ENCODE assay signal across 8 mouse cellular contexts in the genomic region with DNA sequence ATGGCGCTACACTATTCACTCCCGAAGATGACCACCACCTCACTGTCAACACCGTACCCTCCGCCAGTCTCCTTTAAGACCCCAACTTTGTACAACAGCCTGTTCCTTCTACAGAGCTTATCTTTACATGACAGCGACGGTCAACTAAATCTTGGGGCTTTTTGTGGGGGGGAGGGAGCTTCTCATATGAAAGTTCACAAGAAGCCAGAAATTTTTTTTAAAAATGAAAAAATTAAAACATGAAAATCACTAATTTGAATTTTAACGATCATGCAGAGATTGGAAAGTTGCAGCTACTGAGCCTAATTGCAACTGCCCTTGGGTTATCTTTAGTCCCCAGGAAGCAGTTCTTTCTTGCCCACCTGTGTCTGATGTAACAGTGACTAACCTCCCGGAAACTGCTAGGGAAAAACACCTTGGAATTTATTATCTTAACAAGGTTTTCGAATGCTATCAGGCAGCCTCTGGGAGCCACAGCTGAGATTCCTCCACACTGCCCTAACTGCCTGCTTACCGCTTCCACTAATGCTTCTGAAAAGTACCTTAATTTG. TPM values are rescaled to one million over a fixed set of nuclear protein-coding genes. Genes with fewer than 3 reads are reported as not detected.
A peak's percentile ranks its signal among the peaks of the same experiment; 100 is the strongest.
DNase-seq lines count a peak whose midpoint lies in the region; ATAC-seq and TF ChIP-seq lines count a peak whose summit lies in the region.

No protein-coding gene starts in this region.

- no peak for ATAC-seq in kidney, embryonic 15.5 days (replicated peaks; ENCODE audit: low FRiP score)
- no peak for ATAC-seq in embryonic facial prominence, embryonic 13.5 days (ENCODE audit: insufficient number of reproducible peaks, insufficient read depth, low FRiP score, low TSS enrichment, low read depth)
- no peak for ATAC-seq in liver, embryonic 13.5 days (ENCODE audit: low read depth)

- H3K27ac ChIP-seq in kidney, embryonic 15.5 days, result peak overlapping the region; percentile 94; the same call in 1 of the 2 replicates
- no peak overlapping the region for H3K27ac ChIP-seq in ES-Bruce4 (ENCODE audit: insufficient read depth, low read length)
- no peak overlapping the region for H3K27ac ChIP-seq in embryonic facial prominence, embryonic 13.5 days
- H3K27ac ChIP-seq in liver, embryonic 13.5 days, result peak overlapping the region; percentile 85; the same call in 1 of the 2 replicates

- 51% methylated on average over 10 of the region's 10 CpGs for WGBS in kidney, embryonic 15.5 days
- 65% methylated on average over 10 of the region's 10 CpGs for WGBS in embryonic facial prominence, embryonic 13.5 days
- 16% methylated on average over 10 of the region's 10 CpGs for WGBS in liver, embryonic 13.5 days (ENCODE audit: insufficient replicate concordance)

- no peak for TF ChIP-seq POLR2A in ES-Bruce4 (IDR thresholded peaks at IDR 0.05; ENCODE audit: insufficient read depth, low read length)

- TF ChIP-seq EP300 in ES-Bruce4 (IDR thresholded peaks at IDR 0.05; ENCODE audit: insufficient read depth, low read depth, low read length), result no peak

- TF ChIP-seq CTCF in ES-Bruce4 (IDR thresholded peaks at IDR 0.05; ENCODE audit: low read depth, low read length), result no peak

- no peaks in the 10 kb centered on the region for H3K27me3 ChIP-seq in kidney, embryonic 15.5 days
- no peaks in the 10 kb centered on the region for H3K27me3 ChIP-seq in ES-Bruce4 (ENCODE audit: control insufficient read depth, insufficient read depth, low read length, poor library complexity, severe bottlenecking)
- no peaks in the 10 kb centered on the region for H3K27me3 ChIP-seq in embryonic facial prominence, embryonic 13.5 days
- no peaks in the 10 kb centered on the region for H3K27me3 ChIP-seq in liver, embryonic 13.5 days

- peak overlapping the region; percentile 58 for H3K4me3 ChIP-seq in kidney, embryonic 15.5 days (replicated peaks)
- no peak overlapping the region for H3K4me3 ChIP-seq in ES-Bruce4 (ENCODE audit: low read depth, low read length)
- peak overlapping the region; percentile 66 for H3K4me3 ChIP-seq in embryonic facial prominence, embryonic 13.5 days
- peak overlapping the region; percentile 83 for H3K4me3 ChIP-seq in liver, embryonic 13.5 days (replicated peaks)

- peaks cover 36% of the 10 kb centered on the region for H3K4me1 ChIP-seq in kidney, embryonic 15.5 days
- peaks cover 2% of the 10 kb centered on the region for H3K4me1 ChIP-seq in ES-Bruce4 (ENCODE audit: control insufficient read depth, insufficient read depth, low read length)
- H3K4me1 ChIP-seq in embryonic facial prominence, embryonic 13.5 days, result peaks cover 17% of the 10 kb centered on the region
- peaks cover 39% of the 10 kb centered on the region for H3K4me1 ChIP-seq in liver, embryonic 13.5 days (replicated peaks)

- no peak for DNase-seq in kidney, postnatal 36 days
- DNase-seq in liver, embryonic 13.5 days, result no peak
- DNase-seq in natural killer cell, adult 2 months (ENCODE audit: low spot score in 2 of 2), result no peak
- DNase-seq in frontal cortex, postnatal 25 days (ENCODE audit: low spot score in 2 of 2), result no peak
- no peak for DNase-seq in MN1 (ENCODE audit: low spot score)

- no peaks in the 10 kb centered on the region for H3K36me3 ChIP-seq in kidney, embryonic 15.5 days
- no peaks in the 10 kb centered on the region for H3K36me3 ChIP-seq in ES-Bruce4 (ENCODE audit: control insufficient read depth, insufficient read depth, low read length, poor library complexity, severe bottlenecking)
- no peaks in the 10 kb centered on the region for H3K36me3 ChIP-seq in embryonic facial prominence, embryonic 13.5 days
- H3K36me3 ChIP-seq in liver, embryonic 13.5 days, result 0 out of 2 replicates have a peak, but pooled peaks cover 4% of the 10 kb centered on the region

- peak overlapping the region; percentile 76 for H3K4me2 ChIP-seq in kidney, embryonic 15.5 days
- peak overlapping the region; percentile 88 for H3K4me2 ChIP-seq in embryonic facial prominence, embryonic 13.5 days
- H3K4me2 ChIP-seq in liver, embryonic 13.5 days, result peak overlapping the region; percentile 94

- no peaks in the 10 kb centered on the region for H3K9me3 ChIP-seq in kidney, embryonic 15.5 days (replicated peaks)
- no peaks in the 10 kb centered on the region for H3K9me3 ChIP-seq in ES-Bruce4 (replicated peaks; ENCODE audit: control insufficient read depth, insufficient read depth, low read length, poor library complexity, severe bottlenecking)
- no peaks in the 10 kb centered on the region for H3K9me3 ChIP-seq in embryonic facial prominence, embryonic 13.5 days
- no peaks in the 10 kb centered on the region for H3K9me3 ChIP-seq in liver, embryonic 13.5 days (replicated peaks)

- peak overlapping the region; percentile 76; the same call in 1 of the 2 replicates for H3K9ac ChIP-seq in kidney, embryonic 15.5 days
- peak overlapping the region; percentile 80 for H3K9ac ChIP-seq in ES-Bruce4 (ENCODE audit: low read depth, poor library complexity, severe bottlenecking)
- peak overlapping the region; percentile 80; the same call in 1 of the 2 replicates for H3K9ac ChIP-seq in embryonic facial prominence, embryonic 13.5 days
- H3K9ac ChIP-seq in liver, embryonic 13.5 days, result peak overlapping the region; percentile 91; the same call in 1 of the 2 replicates

RNA-seq across cellular contexts. Expression of a gene that starts 1.4 kb away (rescaled TPM):
- 22.8 and 23.5 TPM in 2 replicates for polyA plus RNA-seq in kidney, embryonic 15.5 days (2015; fragmentation: Nextera tagmentation; extraction: Ambion mirVana)
- polyA plus RNA-seq in ES-Bruce4 (2011; ENCODE audit: insufficient read depth, insufficient read length, low read depth, missing spikeins), result 29.9 and 32.5 TPM in 2 replicates
- polyA plus RNA-seq in embryonic facial prominence, embryonic 13.5 days (2015; fragmentation: Nextera tagmentation; extraction: Ambion mirVana), result 11.3 and 15.9 TPM in 2 replicates
- 5.7 and 7.0 TPM in 2 replicates for polyA plus RNA-seq in liver, embryonic 13.5 days (2015; fragmentation: Nextera tagmentation; extraction: Ambion mirVana)

RNA-seq across cellular contexts. Expression of a gene that starts 32.2 kb away (rescaled TPM):
- polyA plus RNA-seq in kidney, embryonic 15.5 days (2015; fragmentation: Nextera tagmentation; extraction: Ambion mirVana), result 0.10 and 0.23 TPM in 2 replicates
- polyA plus RNA-seq in ES-Bruce4 (2011; ENCODE audit: insufficient read depth, insufficient read length, low read depth, missing spikeins), result not detected in 2 replicates
- polyA plus RNA-seq in embryonic facial prominence, embryonic 13.5 days (2015; fragmentation: Nextera tagmentation; extraction: Ambion mirVana), result not detected in 2 replicates
- polyA plus RNA-seq in liver, embryonic 13.5 days (2015; fragmentation: Nextera tagmentation; extraction: Ambion mirVana), result 0.03 TPM in 1 of 2 replicates, not detected in the other

RNA-seq across cellular contexts. Expression of a gene that starts 44.0 kb away (rescaled TPM):
- 99.3 and 104 TPM in 2 replicates for polyA plus RNA-seq in kidney, embryonic 15.5 days (2015; fragmentation: Nextera tagmentation; extraction: Ambion mirVana)
- polyA plus RNA-seq in ES-Bruce4 (2011; ENCODE audit: insufficient read depth, insufficient read length, low read depth, missing spikeins), result 69.1 and 88.0 TPM in 2 replicates
- polyA plus RNA-seq in embryonic facial prominence, embryonic 13.5 days (2015; fragmentation: Nextera tagmentation; extraction: Ambion mirVana), result 112 TPM in 2 replicates
- 52.0 and 60.1 TPM in 2 replicates for polyA plus RNA-seq in liver, embryonic 13.5 days (2015; fragmentation: Nextera tagmentation; extraction: Ambion mirVana)

Comparison
In these comparisons a context has a peak if more than half of its experiments do, and no peak if none do; other contexts are left out.
1. H3K27ac ChIP-seq: peak in kidney, embryonic 15.5 days (single experiment) and liver, embryonic 13.5 days (single experiment); none in ES-Bruce4 (single experiment) and embryonic facial prominence, embryonic 13.5 days (single experiment).
2. Peak in every context shown above with its lines, with median percentiles within 50 percentile points of each other: H3K4me2 ChIP-seq and H3K9ac ChIP-seq.